Comparison of ENCODE assay signal across 9 mouse cellular contexts in the genomic region with DNA sequence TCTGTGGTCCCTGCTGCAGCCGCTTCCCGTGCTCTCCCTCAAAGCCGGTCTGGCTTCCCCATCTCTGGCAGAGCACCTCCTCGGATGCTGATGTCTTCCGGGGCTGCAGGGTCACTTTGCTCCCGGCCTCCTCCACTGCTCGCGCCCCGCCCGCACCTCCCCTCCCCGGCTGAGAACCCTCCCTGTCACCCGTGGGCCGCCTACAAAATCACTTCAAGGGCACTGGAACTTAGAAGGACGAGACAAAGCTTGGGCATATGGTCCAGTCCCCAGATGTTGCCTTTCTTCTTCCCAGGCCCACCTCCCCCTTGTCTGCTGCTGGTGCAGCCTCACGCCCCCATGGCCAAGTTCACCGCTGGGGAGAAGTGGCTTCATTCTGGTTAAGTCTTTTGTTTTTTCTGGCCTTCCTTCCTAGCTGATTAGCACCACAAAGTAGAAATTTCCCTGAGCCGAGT.
DNase-seq lines count a peak whose midpoint lies in the region; ATAC-seq lines count a peak whose summit lies in the region.
"Had no signal": no experiment of that assay in that cellular context is flagged by ENCODE, and none has a peak within 500 bp of the region (broad histone marks: within the 10 kb centered on the region; RNA-seq: fewer than 3 reads in every experiment).

No protein-coding gene starts in this region.

- peak overlapping the region; percentile 41; the same call in 1 of the 2 replicates for H3K27ac ChIP-seq in forebrain, embryonic 13.5 days
- no peak overlapping the region for H3K27ac ChIP-seq in limb, embryonic 11.5 days (replicated peaks; ENCODE audit: low read depth, low read length)
- H3K27ac ChIP-seq in stomach, embryonic 15.5 days = no peak overlapping the region

- DNase-seq in gastrocnemius, postnatal 10 days = peak; percentile 8
- DNase-seq in gastrocnemius, postnatal 36 days = no peak
- peak; percentile 35 for DNase-seq in Muller cell, postnatal 12 days (ENCODE audit: inconsistent ontology term)
- peak; percentile 57 for DNase-seq in limb, embryonic 11.5 days (ENCODE audit: low spot score)
- DNase-seq in spleen, adult 18-20 months = no peak
- DNase-seq in thymus, adult 18-20 months = no peak

- peak; percentile 68 for ATAC-seq in forebrain, embryonic 13.5 days
- ATAC-seq in limb, embryonic 11.5 days (ENCODE audit: insufficient number of reproducible peaks, low FRiP score, low TSS enrichment, low read depth) = 0 out of 2 replicates have a peak, but pooled peaks have one; percentile 44
- no peak for ATAC-seq in stomach, embryonic 15.5 days (ENCODE audit: insufficient read depth, low FRiP score, low read depth)

- peak overlapping the region; percentile 89 for H3K4me2 ChIP-seq in forebrain, embryonic 13.5 days
- H3K4me2 ChIP-seq in limb, embryonic 11.5 days (ENCODE audit: low read depth, severe bottlenecking) = peak overlapping the region; percentile 87
- H3K4me2 ChIP-seq in stomach, embryonic 15.5 days = peak overlapping the region; percentile 79

- peak overlapping the region; percentile 44 for H3K4me3 ChIP-seq in forebrain, embryonic 13.5 days
- H3K4me3 ChIP-seq in limb, embryonic 11.5 days (ENCODE audit: low read depth, low read length) = peak overlapping the region; percentile 33
- H3K4me3 ChIP-seq in stomach, embryonic 15.5 days (replicated peaks) = peak overlapping the region; percentile 35

- peaks cover 3% of the 10 kb centered on the region; the same call in 1 of the 2 replicates for H3K27me3 ChIP-seq in forebrain, embryonic 13.5 days
- H3K27me3 ChIP-seq in limb, embryonic 11.5 days (ENCODE audit: control insufficient read depth, insufficient read depth, low read length) = 0 out of 2 replicates have a peak, but pooled peaks cover 3% of the 10 kb centered on the region
- H3K27me3 ChIP-seq in stomach, embryonic 15.5 days (replicated peaks) = peaks cover 11% of the 10 kb centered on the region
- H3K27me3 ChIP-seq: CH12.LX had no signal

- WGBS in forebrain, embryonic 13.5 days = under 1% methylated on average over 17 of the region's 17 CpGs
- 0% methylated on average over 17 of the region's 17 CpGs for WGBS in limb, embryonic 11.5 days
- 2% methylated on average over 17 of the region's 17 CpGs for WGBS in stomach, embryonic 15.5 days

- intact Hi-C loops in gastrocnemius, postnatal 36 days (cut with DNase I) = no loop called here

- no peaks in the 10 kb centered on the region for H3K9me3 ChIP-seq in forebrain, embryonic 13.5 days (replicated peaks)
- H3K9me3 ChIP-seq in limb, embryonic 11.5 days (ENCODE audit: control insufficient read depth, low read length) = no peaks in the 10 kb centered on the region
- no peaks in the 10 kb centered on the region for H3K9me3 ChIP-seq in stomach, embryonic 15.5 days

- peaks cover 19% of the 10 kb centered on the region for H3K4me1 ChIP-seq in forebrain, embryonic 13.5 days
- 0 out of 2 replicates have a peak, but pooled peaks cover 2% of the 10 kb centered on the region for H3K4me1 ChIP-seq in limb, embryonic 11.5 days (ENCODE audit: control insufficient read depth, insufficient read depth, low read length)
- peaks cover 12% of the 10 kb centered on the region for H3K4me1 ChIP-seq in stomach, embryonic 15.5 days

- H3K36me3 ChIP-seq in forebrain, embryonic 13.5 days (ENCODE audit: poor library complexity, severe bottlenecking) = no peaks in the 10 kb centered on the region
- H3K36me3 ChIP-seq in limb, embryonic 11.5 days (ENCODE audit: control insufficient read depth, insufficient read depth, low read length) = no peaks in the 10 kb centered on the region
- H3K36me3 ChIP-seq in stomach, embryonic 15.5 days = no peaks in the 10 kb centered on the region

- peak overlapping the region; percentile 63 for H3K9ac ChIP-seq in forebrain, embryonic 13.5 days
- H3K9ac ChIP-seq in limb, embryonic 11.5 days (ENCODE audit: low read length) = peak overlapping the region; percentile 28
- H3K9ac ChIP-seq in stomach, embryonic 15.5 days = no peak overlapping the region

Comparison
In these comparisons a context has a peak if more than half of its experiments do, and no peak if none do; other contexts are left out.
1. DNase-seq: peak in gastrocnemius, postnatal 10 days (single experiment), Muller cell, postnatal 12 days (single experiment) and limb, embryonic 11.5 days (single experiment); none in gastrocnemius, postnatal 36 days (0 of 2), spleen, adult 18-20 months (0 of 2) and thymus, adult 18-20 months (0 of 2).
2. Peak in every context shown above with its lines, with median percentiles within 50 percentile points of each other: H3K4me2 ChIP-seq and H3K4me3 ChIP-seq.